Mouse (Mus musculus): Measurements from ENCODE around the gene Bud23.

DNA sequence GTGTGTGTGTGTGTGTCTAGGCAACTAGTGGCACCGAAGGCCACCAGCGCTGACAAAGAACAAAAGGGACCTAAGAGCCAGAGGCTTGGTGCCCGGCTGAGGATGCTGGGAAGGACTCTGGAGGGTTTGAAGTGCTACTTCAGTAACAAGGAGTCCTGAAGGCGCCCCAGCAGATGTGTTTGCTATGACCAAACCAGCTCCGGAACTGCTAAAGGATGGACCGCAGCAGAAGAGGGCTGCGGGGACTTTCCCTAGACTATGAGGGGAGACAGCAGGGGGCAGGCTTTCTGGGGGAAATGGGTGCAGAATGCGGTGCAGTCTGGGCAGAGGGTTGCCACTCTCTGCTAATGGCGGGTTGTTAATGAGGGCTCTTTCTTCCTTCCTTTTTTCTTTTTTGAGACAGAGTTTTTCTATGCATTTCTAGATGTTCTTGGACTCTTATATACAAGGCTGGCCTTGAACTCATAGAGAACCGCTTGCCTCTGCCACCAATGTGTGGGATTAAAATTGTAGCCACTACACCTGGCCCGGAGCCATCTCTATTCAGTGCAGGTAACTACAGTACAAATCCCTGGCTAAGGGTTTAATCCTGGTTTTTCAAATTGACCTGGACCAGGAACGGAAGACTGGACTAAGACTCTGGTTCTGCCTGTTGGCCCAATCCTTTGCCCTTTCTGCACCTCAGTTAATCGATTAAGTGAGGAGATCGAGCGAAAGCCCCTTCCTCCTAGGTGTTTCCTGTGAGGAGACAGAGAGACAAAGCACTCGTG, 56.8 kb downstream of the Bud23 start:
- TF ChIP-seq CTCF (IDR thresholded peaks at IDR 0.05; ENCODE audit: control insufficient read depth, insufficient read depth, low read length) (no peak), POLR2A (IDR thresholded peaks at IDR 0.05; ENCODE audit: borderline replicate concordance, control insufficient read depth, low read depth, low read length) (no peak)
